Mouse (Mus musculus): ENCODE results near the gene Gm2056.
"Not testable (repeated sequence)": the region's sequence is repeated elsewhere in the genome, so short reads cannot be mapped to it uniquely, and the experiment has no call there.

The Gm2056 gene

DNA sequence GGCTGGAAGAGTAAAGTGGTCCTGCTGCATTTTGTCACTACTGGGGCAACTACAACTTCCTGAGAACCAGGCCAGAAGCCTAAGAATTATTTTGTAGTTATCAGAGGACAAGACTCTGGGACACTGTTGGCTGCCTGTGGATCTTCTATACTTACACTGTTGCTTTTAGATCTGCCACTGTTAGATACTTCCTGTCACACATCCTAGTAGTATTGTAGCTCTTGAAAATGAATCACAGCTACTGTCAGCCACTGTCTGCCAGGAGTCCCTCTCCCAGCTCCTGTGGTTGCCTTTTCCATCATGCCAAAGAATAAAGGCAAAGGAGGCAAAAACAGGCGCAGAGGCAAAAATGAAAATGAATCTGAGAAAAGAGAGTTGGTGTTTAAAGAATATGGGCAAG lies at the start of gene Gm2056:
Gm2056 (plus strand) TSS at position 301 of the 400 bp plus-strand sequence.
- not testable (repeated sequence) for DNase-seq

DNA sequence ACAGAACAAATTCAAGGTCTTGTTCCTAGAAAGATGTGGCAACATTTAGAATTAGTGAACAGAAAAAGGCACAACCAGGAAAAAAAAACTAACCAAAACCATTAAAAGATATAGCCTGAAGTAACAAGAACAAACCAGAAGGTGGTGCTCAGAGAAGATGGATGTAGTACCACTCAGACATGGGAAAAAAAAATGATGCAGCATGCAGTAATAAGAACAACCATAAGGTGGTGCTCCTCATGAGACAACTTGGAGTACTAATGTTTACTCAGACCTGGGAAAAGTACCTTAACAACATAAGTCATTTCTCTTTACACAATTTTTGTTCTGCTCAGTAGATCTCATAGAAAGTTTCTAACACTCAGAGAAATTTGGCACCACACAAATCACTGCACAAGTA lies 42.8 kb upstream of the Gm2056 start:
- not testable (repeated sequence) for DNase-seq

GRCm38 (mm10) chr12:88004118-88004517 lies 22.7 kb upstream of the Gm2056 start:
- not testable (repeated sequence) for DNase-seq

DNA sequence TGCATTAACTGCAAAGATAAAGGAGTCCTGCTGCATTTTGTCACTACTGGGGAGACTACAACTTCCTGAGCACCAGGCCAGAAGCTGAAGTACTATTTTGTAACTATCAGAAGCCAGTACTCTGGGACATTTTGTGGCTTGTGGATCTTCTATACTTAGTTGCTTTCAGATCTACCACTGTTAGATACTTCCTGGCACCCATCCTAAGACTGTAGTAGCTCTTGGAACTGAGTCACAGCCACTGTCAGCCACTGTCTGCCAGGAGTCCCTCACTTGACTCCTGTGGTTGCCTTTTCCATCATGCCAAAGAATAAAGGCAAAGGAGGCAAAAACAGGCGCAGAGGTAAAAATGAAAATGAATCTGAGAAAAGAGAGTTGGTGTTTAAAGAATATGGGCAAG lies 15.3 kb upstream of the Gm2056 start, which contains the start of gene Gm2075:
Gm2075 (plus strand) TSS at position 301 of the 400 bp plus-strand sequence.
- not testable (repeated sequence) for DNase-seq

GRCm38 (mm10) chr12:88018671-88019070 lies 8.1 kb upstream of the Gm2056 start, which contains the start of gene Gm6803:
Gene Gm6803 (minus strand): TSS chr12:88018771.
- not testable (repeated sequence) for DNase-seq

- DNase-seq: not testable (repeated sequence)
These were observed 5.4 kb downstream of the Gm2056 start for GRCm38 (mm10) chr12:88032250-88032649.

- not testable (repeated sequence) for DNase-seq
These were observed 12.3 kb downstream of the Gm2056 start for GRCm38 (mm10) chr12:88039062-88039461.

DNA sequence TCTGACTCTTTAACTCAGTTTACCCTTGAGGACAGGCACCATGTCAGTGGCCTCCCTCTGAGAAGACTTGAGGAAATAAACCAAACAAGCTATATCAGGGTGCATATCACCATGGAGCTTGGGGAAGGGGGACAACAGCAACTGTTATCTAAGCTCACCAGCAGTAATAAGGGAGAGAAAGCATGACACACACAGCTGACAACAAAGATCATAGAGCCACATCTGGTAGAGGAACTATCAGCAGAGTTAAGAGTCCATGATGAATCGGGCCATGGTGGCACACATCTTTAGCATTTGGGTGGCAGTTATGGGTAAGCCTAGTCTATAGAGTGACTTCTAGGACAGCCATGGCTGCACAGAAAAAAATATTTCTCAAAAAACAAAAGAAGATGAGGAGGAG lies 12.9 kb downstream of the Gm2056 start:
- not testable (repeated sequence) for DNase-seq

DNA sequence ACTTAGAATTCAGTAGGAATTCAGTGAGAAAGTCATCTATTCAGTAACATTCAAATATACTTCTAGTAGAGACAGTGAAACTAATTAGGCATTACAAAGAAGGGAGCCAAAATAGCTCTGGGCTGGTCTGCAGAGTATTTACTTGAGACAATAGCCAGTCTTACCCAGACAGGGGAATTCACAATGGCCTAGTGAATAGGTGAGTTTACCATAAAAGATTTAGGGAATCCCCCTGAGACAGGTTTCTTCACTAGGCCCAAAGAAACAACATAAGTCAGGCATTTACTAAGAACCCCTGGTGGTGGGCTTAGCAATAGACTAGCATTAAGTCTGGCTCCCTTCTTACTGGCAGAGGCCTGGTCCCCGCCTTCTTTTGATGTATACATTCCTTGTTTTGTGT lies 18.4 kb downstream of the Gm2056 start:
- DNase-seq: not testable (repeated sequence)
